Mouse (Mus musculus) hindbrain, postnatal 0 days (tissue): ENCODE measurements around the gene Pon2. TPM values are rescaled to one million over a fixed set of nuclear protein-coding genes. Genes with fewer than 3 reads are reported as not detected.

Experiments used
- ATAC-seq: fragments of 200-750 bp; cut with Nextera tagmentation; 2 replicates; pipeline ENCODE4 v1.8.0; 2017; ENCODE audit warnings: mild to moderate bottlenecking, moderate TSS enrichment, moderate library complexity
- DNase-seq: peaks from one replicate; pipeline ENCODE4 v3.0.0-alpha.2; 2015; ENCODE audit warnings: low spot score
- H3K27ac ChIP-seq: fragments of 300-500 bp; sonication (generic); 2 replicates; pipeline ENCODE4 v1.5.1; 2014; ENCODE audit warnings: mild to moderate bottlenecking
- H3K27me3 ChIP-seq: fragments of 300-500 bp; sonication (generic); 2 replicates; pipeline ENCODE4 v1.6.1; 2014; ENCODE audit warnings: low read length, mixed read lengths; ENCODE audit not compliant: insufficient read depth
- H3K36me3 ChIP-seq: fragments of 300-500 bp; sonication (generic); 2 replicates; pipeline ENCODE4 v1.6.1; 2014; ENCODE audit warnings: low read length, mixed read lengths; ENCODE audit not compliant: insufficient read depth
- H3K4me1 ChIP-seq: fragments of 300-500 bp; sonication (generic); 2 replicates; pipeline ENCODE4 v1.6.1; 2014; ENCODE audit warnings: antibody characterized with exemption, low read length, mixed read lengths; ENCODE audit not compliant: insufficient read depth
- H3K4me2 ChIP-seq: fragments of 300-500 bp; sonication (generic); 2 replicates; pipeline ENCODE4 v1.6.1; 2014; ENCODE audit warnings: low read depth, mild to moderate bottlenecking, low read length, moderate library complexity, mixed read lengths
- H3K4me3 ChIP-seq: fragments of 300-500 bp; sonication (generic); 2 replicates; pipeline ENCODE4 v1.5.1; 2014; ENCODE audit warnings: low read length
- H3K9ac ChIP-seq: fragments of 300-500 bp; sonication (generic); replicated peaks from 2 replicates; pipeline ENCODE4 v1.6.1; 2014; ENCODE audit warnings: mild to moderate bottlenecking, low read length, moderate library complexity, mixed read lengths
- H3K9me3 ChIP-seq: fragments of 300-500 bp; sonication (generic); 2 replicates; pipeline ENCODE4 v1.6.1; 2016; ENCODE audit warnings: low read length, mixed read lengths
- CTCF ChIP-seq: IDR thresholded peaks from 2 replicates; pipeline ENCODE4 v1.5.1; 2016; ENCODE audit warnings: antibody characterized with exemption, control low read depth, low read depth
- WGBS: fragments of 180-500 bp; shearing (Covaris S2); extraction: QIAGEN DNeasy Blood & Tissue Kit; methylation state at CpG from one replicate; pipeline ENCODE4 v1.1.7; 2014; 5-methylcytosine and 5-hydroxymethylcytosine counted together
- polyA plus RNA-seq: library from polyadenylated mRNA; unstranded; fragments of >200 nt; fragmentation: Nextera tagmentation; extraction: Ambion mirVana; gene quantifications from 2 replicates; pipeline ENCODE4 v1.2.1, GENCODE M21; 2015
- total RNA-seq: library from RNA; depleted of rRNA; stranded (reverse); fragments of >200 nt; gene quantifications from 2 replicates; pipeline ENCODE4 v1.2.3, GENCODE M21; 2014

Pon2 gene
- total and polyA plus RNA-seq, 2 experiments from 2014 or later = 17.9 to 50.4 TPM

DNA sequence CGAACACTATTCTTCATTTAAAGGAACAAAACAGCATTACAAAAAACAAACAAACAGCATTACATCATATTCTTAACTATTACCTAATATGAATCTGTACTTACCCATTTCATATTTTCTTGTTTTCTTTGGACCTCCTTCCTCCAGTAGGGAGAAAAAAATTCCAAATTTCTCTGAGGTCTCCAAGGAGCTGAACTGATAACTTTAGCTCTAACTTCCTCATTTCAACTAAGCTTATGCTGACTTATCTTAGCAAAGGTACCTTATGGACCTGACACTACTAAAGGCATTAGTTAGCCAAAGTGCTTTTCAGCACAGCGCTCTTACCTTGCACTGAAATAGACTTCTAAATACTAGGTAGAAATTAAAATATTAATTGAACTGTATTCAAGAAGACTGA, 43.4 kb downstream of the Pon2 start:
- WGBS = 94% methylated on average over 2 of the region's 2 CpGs
- no peak for ATAC-seq

DNA sequence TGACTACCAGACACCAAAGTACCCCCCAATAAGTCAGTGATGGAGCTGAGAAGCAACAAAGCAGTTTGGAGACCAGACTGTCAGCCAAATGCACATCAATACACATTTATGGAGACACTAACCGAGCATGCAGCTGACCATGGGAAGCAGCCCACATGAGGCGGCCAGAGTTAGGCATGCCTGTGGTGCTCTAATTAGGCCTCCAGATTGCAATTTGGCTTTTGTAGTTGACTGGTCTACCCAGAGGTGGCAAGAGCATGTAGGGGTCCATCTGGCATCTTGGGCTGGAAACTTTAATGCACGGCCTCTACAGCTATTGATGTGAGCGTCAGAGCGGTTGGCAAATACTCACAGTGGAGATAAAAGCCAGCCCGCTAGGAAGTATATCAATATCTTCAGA, 52.3 kb downstream of the Pon2 start:
- H3K4me1 ChIP-seq = no peaks in the 10 kb centered on the region
- no peaks in the 10 kb centered on the region for H3K36me3 ChIP-seq
- WGBS = 66% methylated on average over 6 of the region's 6 CpGs
- H3K9ac ChIP-seq = no peak overlapping the region
- H3K4me3 ChIP-seq = no peak overlapping the region
- H3K27me3 ChIP-seq = no peaks in the 10 kb centered on the region
- H3K9me3 ChIP-seq = no peaks in the 10 kb centered on the region
- TF ChIP-seq CTCF = no peak
- no peak overlapping the region for H3K27ac ChIP-seq
- no peak overlapping the region for H3K4me2 ChIP-seq
- DNase-seq = peak; percentile 33
- no peak for ATAC-seq

More for the DNA sequence above, 43.4 kb downstream of the Pon2 start:
- Histone ChIP-seq H3K27ac (no peak overlapping the region), H3K4me2 (no peak overlapping the region), H3K36me3 (no peaks in the 10 kb centered on the region), H3K4me3 (no peak overlapping the region), H3K4me1 (peaks cover 3% of the 10 kb centered on the region; the same call in 1 of the 2 replicates), H3K27me3 (no peaks in the 10 kb centered on the region), H3K9ac (no peak overlapping the region), H3K9me3 (no peaks in the 10 kb centered on the region)
- no peak for TF ChIP-seq CTCF
- DNase-seq = no peak

DNA sequence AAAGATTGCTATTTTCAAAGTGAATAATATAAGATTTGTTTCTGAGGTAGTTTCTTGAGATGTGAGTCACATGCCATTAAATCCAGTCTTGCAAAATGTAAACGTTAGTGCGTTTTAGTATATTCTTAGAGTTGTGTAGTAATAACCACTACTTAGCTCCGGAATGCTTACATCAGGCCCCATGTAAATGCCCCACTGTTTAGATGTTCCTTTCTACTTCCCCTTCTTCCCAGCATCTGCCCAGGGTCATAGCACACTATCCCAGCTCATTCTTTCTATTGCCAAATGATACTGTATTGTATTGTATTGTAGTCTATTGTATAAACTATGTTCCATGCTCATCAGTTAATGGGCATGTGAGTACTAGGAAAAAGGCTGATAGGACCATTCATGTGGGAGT, 59.5 kb downstream of the Pon2 start:
- Histone ChIP-seq H3K36me3 (no peaks in the 10 kb centered on the region), H3K9me3 (no peaks in the 10 kb centered on the region), H3K4me3 (no peak overlapping the region), H3K4me2 (no peak overlapping the region), H3K27me3 (no peaks in the 10 kb centered on the region), H3K9ac (no peak overlapping the region), H3K4me1 (no peaks in the 10 kb centered on the region), H3K27ac (no peak overlapping the region)
- WGBS = 92% methylated on average over 3 of the region's 3 CpGs
- no peak for ATAC-seq
- no peak for DNase-seq
- TF ChIP-seq CTCF = no peak

DNA sequence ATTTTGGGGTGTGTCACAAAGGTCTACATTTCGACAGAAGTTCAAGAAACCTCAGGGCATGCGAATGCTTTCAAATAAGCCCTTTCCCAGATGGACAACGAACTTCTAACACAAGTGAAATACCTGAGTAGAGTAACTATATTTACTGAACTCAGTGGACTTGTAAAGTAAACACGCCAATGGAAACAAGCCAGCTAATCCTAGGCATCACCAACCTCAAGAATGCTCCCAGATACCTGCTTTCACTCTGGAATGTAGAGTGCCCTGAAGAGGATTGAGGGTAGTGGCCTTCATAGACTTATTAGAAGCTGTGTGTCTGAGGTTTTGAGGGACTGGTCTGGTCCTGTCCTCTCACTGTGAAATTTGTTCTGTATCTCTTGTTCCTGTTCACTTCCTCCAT, 60.7 kb downstream of the Pon2 start:
- TF ChIP-seq CTCF = no peak
- 90% methylated on average over 4 of the region's 4 CpGs for WGBS
- no peak for ATAC-seq

DNA sequence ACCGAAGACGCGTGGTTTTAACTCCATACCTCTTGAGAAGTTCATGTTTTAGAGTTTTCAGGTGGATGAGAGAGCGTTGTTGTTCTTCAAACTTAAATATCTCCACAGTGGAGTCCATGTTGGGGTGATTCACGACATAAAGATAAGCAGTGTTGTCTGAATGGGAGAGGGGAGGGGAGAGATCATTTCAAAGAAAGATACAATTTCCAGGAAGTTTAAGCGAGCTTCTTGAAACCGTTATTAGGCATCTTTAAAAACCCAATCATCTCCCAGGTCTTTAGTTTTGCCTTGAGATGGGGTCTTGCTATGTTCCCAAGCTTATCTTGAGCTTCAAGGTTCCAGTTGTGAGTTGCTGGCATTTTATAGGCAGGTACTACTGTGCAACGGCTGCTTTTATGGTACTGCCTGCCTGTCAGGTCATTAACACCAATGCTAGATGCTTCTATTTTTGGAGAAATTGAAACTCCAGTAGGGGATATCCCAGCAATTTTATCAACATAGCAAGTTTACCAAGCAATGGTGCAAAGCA, 61.3 kb downstream of the Pon2 start:
- WGBS = 85% methylated on average over 8 of the region's 8 CpGs
- TF ChIP-seq CTCF = no peak
- ATAC-seq = no peak

More for the DNA sequence above, 60.7 kb downstream of the Pon2 start:
- Histone ChIP-seq H3K36me3 (no peaks in the 10 kb centered on the region), H3K4me3 (no peak overlapping the region), H3K9ac (no peak overlapping the region), H3K4me2 (no peak overlapping the region), H3K27me3 (no peaks in the 10 kb centered on the region), H3K9me3 (no peaks in the 10 kb centered on the region), H3K4me1 (no peaks in the 10 kb centered on the region), H3K27ac (no peak overlapping the region)
- DNase-seq = no peak

DNA sequence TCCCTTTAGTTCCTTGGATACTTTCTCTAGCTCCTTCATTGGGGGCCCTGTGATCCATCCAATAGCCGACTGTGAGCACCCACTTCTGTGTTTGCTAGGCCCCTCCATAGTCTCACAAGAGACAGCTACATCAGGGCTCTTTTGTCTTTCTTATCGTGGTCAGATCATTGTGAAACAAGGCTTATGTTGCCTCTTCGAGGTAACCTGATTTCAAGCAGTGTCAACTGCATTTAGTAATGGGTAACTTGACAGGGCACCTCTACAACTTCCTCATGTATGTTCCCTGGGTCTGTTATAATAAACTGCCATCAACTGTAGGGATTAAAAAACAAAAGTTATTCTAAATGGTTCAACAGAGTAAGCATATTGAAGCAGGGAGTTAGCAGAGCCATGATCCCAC, 63.7 kb downstream of the Pon2 start:
- H3K4me1 ChIP-seq = no peaks in the 10 kb centered on the region
- H3K4me2 ChIP-seq = no peak overlapping the region
- H3K9ac ChIP-seq = no peak overlapping the region
- H3K4me3 ChIP-seq = no peak overlapping the region
- no peaks in the 10 kb centered on the region for H3K27me3 ChIP-seq
- 76% methylated on average over 3 of the region's 3 CpGs for WGBS
- no peak for ATAC-seq
- no peak for DNase-seq
- TF ChIP-seq CTCF = no peak
- H3K9me3 ChIP-seq = no peaks in the 10 kb centered on the region
- H3K27ac ChIP-seq = no peak overlapping the region
- H3K36me3 ChIP-seq = no peaks in the 10 kb centered on the region

More for the DNA sequence above, 61.3 kb downstream of the Pon2 start:
- no peak overlapping the region for H3K4me3 ChIP-seq
- no peak overlapping the region for H3K9ac ChIP-seq
- no peaks in the 10 kb centered on the region for H3K36me3 ChIP-seq
- H3K27ac ChIP-seq = no peak overlapping the region
- no peaks in the 10 kb centered on the region for H3K4me1 ChIP-seq
- no peak for DNase-seq
- H3K4me2 ChIP-seq = no peak overlapping the region
- no peaks in the 10 kb centered on the region for H3K27me3 ChIP-seq
- H3K9me3 ChIP-seq = no peaks in the 10 kb centered on the region

DNA sequence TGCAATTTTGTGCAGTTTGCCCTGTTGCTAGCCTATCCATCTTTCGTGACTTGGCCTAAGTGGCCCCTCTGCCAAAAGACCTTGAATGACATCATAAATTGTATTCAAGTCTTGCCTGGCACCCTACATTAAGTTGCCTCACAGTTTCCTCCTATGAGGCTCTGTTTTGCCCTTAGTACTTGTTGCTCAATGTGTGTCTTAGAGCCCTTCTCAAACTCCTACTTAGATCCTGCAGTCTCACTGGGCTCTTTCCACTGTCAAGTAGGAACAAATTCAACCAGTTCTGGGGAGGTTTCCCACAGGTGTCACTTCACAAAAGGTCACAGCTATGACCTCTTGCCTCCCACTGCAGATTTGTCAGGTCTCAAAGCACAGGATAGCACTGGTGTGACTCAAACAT, 64.4 kb downstream of the Pon2 start:
- no peaks in the 10 kb centered on the region for H3K36me3 ChIP-seq
- H3K4me2 ChIP-seq = no peak overlapping the region
- 88% methylated on average over 1 of the region's 1 CpGs for WGBS
- H3K4me1 ChIP-seq = no peaks in the 10 kb centered on the region
- H3K27me3 ChIP-seq = no peaks in the 10 kb centered on the region
- TF ChIP-seq CTCF = no peak
- H3K9me3 ChIP-seq = no peaks in the 10 kb centered on the region
- no peak for DNase-seq
- H3K4me3 ChIP-seq = no peak overlapping the region
- no peak for ATAC-seq
- H3K9ac ChIP-seq = no peak overlapping the region
- H3K27ac ChIP-seq = no peak overlapping the region
